In the genomic region with DNA sequence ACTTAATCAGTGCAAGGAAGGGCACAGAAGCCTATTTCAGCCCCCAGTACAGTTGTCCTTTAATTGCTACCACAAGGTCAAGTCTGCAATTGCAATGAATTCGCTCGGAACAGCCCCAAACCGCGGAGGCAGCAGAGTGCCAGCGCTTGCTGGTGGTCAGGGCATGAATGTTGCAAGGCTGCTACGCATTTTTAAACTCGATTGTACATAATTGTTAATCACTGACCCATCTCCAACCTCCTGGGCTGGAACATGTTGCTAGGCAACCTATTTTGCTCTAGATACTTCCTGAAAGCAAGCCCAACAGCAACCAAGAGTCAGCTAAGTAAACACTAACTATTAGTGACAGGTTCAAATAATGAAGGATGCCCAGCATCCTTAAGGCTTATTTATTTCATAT, we compare ENCODE assay signal across 9 mouse cellular contexts.
A peak's percentile ranks its signal among the peaks of the same experiment; 100 is the strongest.
DNase-seq lines count a peak whose midpoint lies in the region; ATAC-seq and TF ChIP-seq lines count a peak whose summit lies in the region.
"Had no signal": no experiment of that assay in that cellular context is flagged by ENCODE, and none has a peak within 500 bp of the region (broad histone marks: within the 10 kb centered on the region; RNA-seq: fewer than 3 reads in every experiment).

No protein-coding gene starts in this region.

- H3K9me3 ChIP-seq in limb, embryonic 10.5 days (replicated peaks): no peaks in the 10 kb centered on the region
- H3K9me3 ChIP-seq in stomach, postnatal 0 days (ENCODE audit: control insufficient read depth, low read length): no peaks in the 10 kb centered on the region

- 0 out of 2 replicates have a peak overlapping the region, but pooled peaks have one; percentile 4 for H3K27ac ChIP-seq in limb, embryonic 10.5 days
- H3K27ac ChIP-seq in stomach, postnatal 0 days (replicated peaks): no peak overlapping the region
- H3K27ac ChIP-seq: macrophage had no signal

- no peak for TF ChIP-seq CTCF in stomach, postnatal 0 days (IDR thresholded peaks at IDR 0.05; ENCODE audit: low read depth)

- H3K4me3 ChIP-seq in limb, embryonic 10.5 days: no peak overlapping the region
- no peak overlapping the region for H3K4me3 ChIP-seq in stomach, postnatal 0 days (ENCODE audit: low read depth, low read length)

- peaks cover 3% of the 10 kb centered on the region; the same call in 1 of the 2 replicates for H3K36me3 ChIP-seq in limb, embryonic 10.5 days
- no peaks in the 10 kb centered on the region for H3K36me3 ChIP-seq in stomach, postnatal 0 days (ENCODE audit: control insufficient read depth, insufficient read depth, low read length)

- H3K4me2 ChIP-seq in stomach, postnatal 0 days (replicated peaks; ENCODE audit: low read depth): peak overlapping the region; percentile 42; the same call in 1 of the 2 replicates

- no peak overlapping the region for H3K9ac ChIP-seq in stomach, postnatal 0 days (ENCODE audit: low read length)

- no peaks in the 10 kb centered on the region for H3K27me3 ChIP-seq in limb, embryonic 10.5 days (ENCODE audit: low read depth, poor library complexity, severe bottlenecking)
- no peaks in the 10 kb centered on the region for H3K27me3 ChIP-seq in stomach, postnatal 0 days (ENCODE audit: control insufficient read depth, insufficient read depth, low read length)

- peak; percentile 54 for DNase-seq in MN1 (ENCODE audit: low spot score)
- DNase-seq in adrenal gland, postnatal 10 days: peak; percentile 45
- peak; percentile 42 for DNase-seq in limb, embryonic 10.5 days (ENCODE audit: low spot score)
- DNase-seq in stomach, postnatal 0 days (ENCODE audit: low spot score): no peak
- no peak for DNase-seq in layer of hippocampus, adult 11-12 months (ENCODE audit: low spot score)
- DNase-seq in adipocyte (ENCODE audit: low spot score): no peak
- DNase-seq in thymus, postnatal 0 days (ENCODE audit: low spot score): no peak

- H3K4me1 ChIP-seq in limb, embryonic 10.5 days: peaks cover 29% of the 10 kb centered on the region
- H3K4me1 ChIP-seq in stomach, postnatal 0 days (replicated peaks; ENCODE audit: control insufficient read depth, insufficient read depth): no peaks in the 10 kb centered on the region

- 77% methylated on average over 7 of the region's 7 CpGs for WGBS in limb, embryonic 10.5 days
- 52% methylated on average over 7 of the region's 7 CpGs for WGBS in stomach, postnatal 0 days

- no peak for TF ChIP-seq EP300 in stomach, postnatal 0 days (optimal IDR thresholded peaks at IDR 0.05)

- peak; percentile 23 to 24; a peak in 1 of 4 replicates for ATAC-seq in hematopoietic stem cell, adult 5-6 weeks (replicated peaks in 1 of 2; ENCODE audit: insufficient read depth in 1 of 2, low FRiP score in 2 of 2, low TSS enrichment in 1 of 2, low read depth in 1 of 2, poor library complexity in 2 of 2, severe bottlenecking in 2 of 2)
- ATAC-seq in stomach, postnatal 0 days (ENCODE audit: low FRiP score, low TSS enrichment): peak; percentile 56; the same call in 1 of the 2 replicates

Comparison
In these comparisons a context has a peak if more than half of its experiments do, and no peak if none do; other contexts are left out.
1. DNase-seq: peak in MN1 (single experiment), adrenal gland, postnatal 10 days (single experiment) and limb, embryonic 10.5 days (single experiment); none in stomach, postnatal 0 days (single experiment), layer of hippocampus, adult 11-12 months (single experiment), adipocyte (single experiment) and thymus, postnatal 0 days (single experiment).